9 mouse cellular contexts compared by ENCODE assay signal in genomic region chr10:81473003-81473451, GRCm38 (mm10). TPM values are rescaled to one million over a fixed set of nuclear protein-coding genes. Genes with fewer than 3 reads are reported as not detected.
DNase-seq lines count a peak whose midpoint lies in the region; ATAC-seq and TF ChIP-seq lines count a peak whose summit lies in the region.
"Had no signal": no experiment of that assay in that cellular context is flagged by ENCODE, and none has a peak within 500 bp of the region (broad histone marks: within the 10 kb centered on the region; RNA-seq: fewer than 3 reads in every experiment).

No protein-coding gene starts in this region.

- peaks cover 73% of the 10 kb centered on the region for H3K27me3 ChIP-seq in embryonic facial prominence, embryonic 15.5 days
- H3K27me3 ChIP-seq in midbrain, postnatal 0 days (ENCODE audit: insufficient read depth, low read length) = no peaks in the 10 kb centered on the region

- TF ChIP-seq CTCF in layer of hippocampus, adult 2 months (conservative IDR thresholded peaks at IDR 0.05) = no peak
- no peak for TF ChIP-seq CTCF in midbrain, postnatal 0 days (IDR thresholded peaks at IDR 0.05)

- H3K9ac ChIP-seq in embryonic facial prominence, embryonic 15.5 days = no peak overlapping the region
- peak overlapping the region; percentile 72 for H3K9ac ChIP-seq in midbrain, postnatal 0 days (replicated peaks; ENCODE audit: low read length, poor library complexity, severe bottlenecking)
- H3K9ac ChIP-seq: liver, embryonic 14.5 days had no signal

- peaks cover 11% of the 10 kb centered on the region; the same call in 1 of the 2 replicates for H3K4me1 ChIP-seq in embryonic facial prominence, embryonic 15.5 days
- 0 out of 2 replicates have a peak, but pooled peaks cover 5% of the 10 kb centered on the region for H3K4me1 ChIP-seq in midbrain, postnatal 0 days (ENCODE audit: insufficient read depth, low read length)

- no peak overlapping the region for H3K27ac ChIP-seq in embryonic facial prominence, embryonic 15.5 days (replicated peaks)
- peak overlapping the region; percentile 95 for H3K27ac ChIP-seq in layer of hippocampus, adult 2 months
- peak overlapping the region; percentile 85 for H3K27ac ChIP-seq in midbrain, postnatal 0 days (ENCODE audit: low read depth, low read length)
- H3K27ac ChIP-seq: liver, embryonic 14.5 days had no signal

- no peaks in the 10 kb centered on the region for H3K9me3 ChIP-seq in embryonic facial prominence, embryonic 15.5 days (replicated peaks)
- no peaks in the 10 kb centered on the region for H3K9me3 ChIP-seq in midbrain, postnatal 0 days (ENCODE audit: low read length)

- H3K36me3 ChIP-seq in embryonic facial prominence, embryonic 15.5 days = no peaks in the 10 kb centered on the region
- H3K36me3 ChIP-seq in midbrain, postnatal 0 days (ENCODE audit: insufficient read depth, low read length) = peaks cover 30% of the 10 kb centered on the region

- WGBS in embryonic facial prominence, embryonic 15.5 days = 2% methylated on average over 22 of the region's 22 CpGs
- under 1% methylated on average over 21 of the region's 22 CpGs for WGBS in midbrain, postnatal 0 days

- no peak overlapping the region for H3K4me3 ChIP-seq in embryonic facial prominence, embryonic 15.5 days (replicated peaks)
- H3K4me3 ChIP-seq in layer of hippocampus, adult 2 months = peak overlapping the region; percentile 52
- H3K4me3 ChIP-seq in midbrain, postnatal 0 days (ENCODE audit: low read depth, low read length) = peak overlapping the region; percentile 46

- peak; percentile 89 for DNase-seq in brain, embryonic 18.5 days (ENCODE audit: low read depth, low spot score)
- DNase-seq in layer of hippocampus, adult 2 months (ENCODE audit: low spot score in 2 of 2) = peak; percentile 82 to 93
- peak; percentile 96 for DNase-seq in midbrain, postnatal 0 days (ENCODE audit: low spot score)
- DNase-seq in lung, postnatal 14 days = no peak
- no peak for DNase-seq in Muller cell, postnatal 12 days (ENCODE audit: inconsistent ontology term)
- no peak for DNase-seq in urinary bladder, postnatal 36 days (ENCODE audit: low spot score in 2 of 2)

- no peak for ATAC-seq in embryonic facial prominence, embryonic 15.5 days (ENCODE audit: insufficient number of reproducible peaks, low FRiP score, low TSS enrichment, low read depth)
- ATAC-seq in midbrain, postnatal 0 days (ENCODE audit: low FRiP score) = peak; percentile 76
- ATAC-seq in erythroid progenitor cell, adult 5-6 weeks (replicated peaks; ENCODE audit: low FRiP score, poor library complexity, severe bottlenecking) = no peak

- H3K4me2 ChIP-seq in embryonic facial prominence, embryonic 15.5 days (replicated peaks) = peak overlapping the region; percentile 8; the same call in 1 of the 2 replicates
- peak overlapping the region; percentile 92 for H3K4me2 ChIP-seq in midbrain, postnatal 0 days (ENCODE audit: low read depth, low read length, poor library complexity, severe bottlenecking)

RNA-seq across cellular contexts. Expression of gene Celf5, which starts 9.5 kb away (rescaled TPM):
- 1.4 and 1.6 TPM in 2 replicates for polyA plus RNA-seq in embryonic facial prominence, embryonic 15.5 days (2015; fragmentation: Nextera tagmentation; extraction: Ambion mirVana)
- total RNA-seq in layer of hippocampus, adult 2 months (2021) = 100 to 1,000 TPM; 286 to 287 TPM
- 142 and 206 TPM in 2 replicates for total RNA-seq in midbrain, postnatal 0 days (2014; rRNA removed)
- 61.5 and 74.0 TPM in 2 replicates for polyA plus RNA-seq in midbrain, postnatal 0 days (2015; fragmentation: Nextera tagmentation; extraction: Ambion mirVana)
- total RNA-seq in erythroid progenitor cell, adult 5-6 weeks (2015; ENCODE audit: low replicate concordance) = not detected in 2 replicates
- not detected in 2 replicates for total RNA-seq in erythroid progenitor cell, adult 5-6 weeks (2017; ENCODE audit: low replicate concordance)

RNA-seq across cellular contexts. Expression of gene Nfic, which starts 17.6 kb away (rescaled TPM):
- 138 and 139 TPM in 2 replicates for polyA plus RNA-seq in embryonic facial prominence, embryonic 15.5 days (2015; fragmentation: Nextera tagmentation; extraction: Ambion mirVana)
- total RNA-seq in layer of hippocampus, adult 2 months (2021) = 10 to 100 TPM; 60.0 to 60.1 TPM
- 16.2 and 17.4 TPM in 2 replicates for total RNA-seq in midbrain, postnatal 0 days (2014; rRNA removed)
- polyA plus RNA-seq in midbrain, postnatal 0 days (2015; fragmentation: Nextera tagmentation; extraction: Ambion mirVana) = 19.1 and 21.3 TPM in 2 replicates
- 10.1 and 15.1 TPM in 2 replicates for total RNA-seq in erythroid progenitor cell, adult 5-6 weeks (2015; ENCODE audit: low replicate concordance)
- 0.45 and 0.90 TPM in 2 replicates for total RNA-seq in erythroid progenitor cell, adult 5-6 weeks (2017; ENCODE audit: low replicate concordance)

RNA-seq across cellular contexts. Expression of gene Ncln, which starts 23.2 kb away (rescaled TPM):
- 81.9 and 89.1 TPM in 2 replicates for polyA plus RNA-seq in embryonic facial prominence, embryonic 15.5 days (2015; fragmentation: Nextera tagmentation; extraction: Ambion mirVana)
- total RNA-seq in layer of hippocampus, adult 2 months (2021) = 10 to 100 TPM; 83.1 to 93.5 TPM
- 83.0 and 93.1 TPM in 2 replicates for total RNA-seq in midbrain, postnatal 0 days (2014; rRNA removed)
- 58.1 and 63.3 TPM in 2 replicates for polyA plus RNA-seq in midbrain, postnatal 0 days (2015; fragmentation: Nextera tagmentation; extraction: Ambion mirVana)
- total RNA-seq in erythroid progenitor cell, adult 5-6 weeks (2015; ENCODE audit: low replicate concordance) = 8.6 and 37.7 TPM in 2 replicates
- 8.7 and 27.1 TPM in 2 replicates for total RNA-seq in erythroid progenitor cell, adult 5-6 weeks (2017; ENCODE audit: low replicate concordance)

RNA-seq across cellular contexts. Expression of gene S1pr4, which starts 26.9 kb away (rescaled TPM):
- 0.77 and 1.1 TPM in 2 replicates for polyA plus RNA-seq in embryonic facial prominence, embryonic 15.5 days (2015; fragmentation: Nextera tagmentation; extraction: Ambion mirVana)
- total RNA-seq in layer of hippocampus, adult 2 months (2021) = under 1 TPM; 0.39 to 0.95 TPM
- 0.09 and 0.16 TPM in 2 replicates for total RNA-seq in midbrain, postnatal 0 days (2014; rRNA removed)
- polyA plus RNA-seq in midbrain, postnatal 0 days (2015; fragmentation: Nextera tagmentation; extraction: Ambion mirVana) = 0.40 and 0.41 TPM in 2 replicates
- 2.2 and 5.4 TPM in 2 replicates for total RNA-seq in erythroid progenitor cell, adult 5-6 weeks (2015; ENCODE audit: low replicate concordance)
- 2.3 and 3.7 TPM in 2 replicates for total RNA-seq in erythroid progenitor cell, adult 5-6 weeks (2017; ENCODE audit: low replicate concordance)

RNA-seq across cellular contexts. Expression of gene Gna15, which starts 51.0 kb away (rescaled TPM):
- 4.9 and 6.4 TPM in 2 replicates for polyA plus RNA-seq in embryonic facial prominence, embryonic 15.5 days (2015; fragmentation: Nextera tagmentation; extraction: Ambion mirVana)
- total RNA-seq in layer of hippocampus, adult 2 months (2021) = 1 to 10 TPM; 1.9 to 2.5 TPM
- total RNA-seq in midbrain, postnatal 0 days (2014; rRNA removed) = 0.94 and 2.1 TPM in 2 replicates
- 1.1 and 1.2 TPM in 2 replicates for polyA plus RNA-seq in midbrain, postnatal 0 days (2015; fragmentation: Nextera tagmentation; extraction: Ambion mirVana)
- 1.4 TPM in 1 of 2 replicates, not detected in the other for total RNA-seq in erythroid progenitor cell, adult 5-6 weeks (2015; ENCODE audit: low replicate concordance)
- total RNA-seq in erythroid progenitor cell, adult 5-6 weeks (2017; ENCODE audit: low replicate concordance) = 2.6 and 4.9 TPM in 2 replicates

Comparison
In these comparisons a context has a peak if more than half of its experiments do, and no peak if none do; other contexts are left out.
1. DNase-seq: peak in brain, embryonic 18.5 days (single experiment), layer of hippocampus, adult 2 months (2 of 2) and midbrain, postnatal 0 days (single experiment); none in lung, postnatal 14 days (single experiment), Muller cell, postnatal 12 days (single experiment) and urinary bladder, postnatal 36 days (0 of 2).
2. RNA of gene Celf5, which starts 9.5 kb away (total RNA-seq): 286 to 287 TPM in layer of hippocampus, adult 2 months and 142 to 206 TPM in midbrain, postnatal 0 days; not detected in erythroid progenitor cell, adult 5-6 weeks; every median in the first group is over 100 times any median in the second.